Mouse (Mus musculus): ENCODE measurements around the gene Actn1. TPM values are rescaled to one million over a fixed set of nuclear protein-coding genes. Genes with fewer than 3 reads are reported as not detected.

Gene Actn1
- polyA plus RNA-seq, 1 experiment from 2014 or later = 46.5 TPM

- ATAC-seq (ENCODE audit: insufficient number of reproducible peaks, insufficient read depth, low FRiP score, low TSS enrichment) = no peak
- Histone ChIP-seq H3K36me3 (peaks cover 38% of the 10 kb centered on the region), H3K27ac (peak overlapping the region; percentile 58), H3K9ac (no peak overlapping the region), H3K4me2 (replicated peaks) (no peak overlapping the region), H3K4me1 (peaks cover 35% of the 10 kb centered on the region), H3K9me3 (no peaks in the 10 kb centered on the region), H3K4me3 (no peak overlapping the region), H3K27me3 (no peaks in the 10 kb centered on the region)
- 47% methylated on average over 19 of the region's 19 CpGs for WGBS
Observed at GRCm38 (mm10) chr12:80208126-80208820, 51.9 kb downstream of the Actn1 start.

DNA sequence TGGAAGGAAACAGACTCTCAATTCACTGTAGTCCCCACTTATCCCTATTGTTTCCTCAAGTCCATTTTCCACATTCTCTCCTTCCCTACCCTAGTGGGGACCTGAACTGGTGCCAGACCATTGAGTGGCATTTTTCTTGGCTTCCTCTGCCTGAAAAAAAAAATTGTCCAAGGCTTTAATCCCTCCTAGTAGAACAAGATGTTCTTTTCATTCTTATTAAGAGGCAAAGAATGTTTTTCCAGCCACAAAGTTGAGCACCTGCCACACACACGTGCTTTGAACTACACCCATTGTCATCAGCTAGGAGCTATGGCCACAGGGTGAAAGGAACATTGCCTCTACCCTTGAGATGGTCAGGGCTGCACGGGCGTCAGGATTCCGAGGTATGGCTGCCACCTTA is 56.9 kb downstream of the Actn1 start:
- H3K36me3 ChIP-seq = peaks cover 40% of the 10 kb centered on the region
- no peak overlapping the region for H3K4me3 ChIP-seq
- H3K27me3 ChIP-seq = no peaks in the 10 kb centered on the region
- no peak for ATAC-seq (ENCODE audit: insufficient number of reproducible peaks, insufficient read depth, low FRiP score, low TSS enrichment)
- no peak overlapping the region for H3K9ac ChIP-seq
- H3K4me2 ChIP-seq (replicated peaks) = no peak overlapping the region
- 86% methylated on average over 4 of the region's 4 CpGs for WGBS
- no peaks in the 10 kb centered on the region for H3K9me3 ChIP-seq
- H3K4me1 ChIP-seq = peaks cover 3% of the 10 kb centered on the region; the same call in 1 of the 2 replicates
- no peak overlapping the region for H3K27ac ChIP-seq

- ATAC-seq (ENCODE audit: insufficient number of reproducible peaks, insufficient read depth, low FRiP score, low TSS enrichment) = no peak
- Histone ChIP-seq H3K9me3 (no peaks in the 10 kb centered on the region), H3K4me2 (replicated peaks) (no peak overlapping the region), H3K27ac (no peak overlapping the region), H3K9ac (no peak overlapping the region), H3K4me1 (0 out of 2 replicates have a peak, but pooled peaks cover 3% of the 10 kb centered on the region), H3K36me3 (peaks cover 44% of the 10 kb centered on the region), H3K4me3 (no peak overlapping the region), H3K27me3 (no peaks in the 10 kb centered on the region)
- WGBS = 67% methylated on average over 2 of the region's 2 CpGs
Observed at GRCm38 (mm10) chr12:80199738-80200137, 60.4 kb downstream of the Actn1 start.

DNA sequence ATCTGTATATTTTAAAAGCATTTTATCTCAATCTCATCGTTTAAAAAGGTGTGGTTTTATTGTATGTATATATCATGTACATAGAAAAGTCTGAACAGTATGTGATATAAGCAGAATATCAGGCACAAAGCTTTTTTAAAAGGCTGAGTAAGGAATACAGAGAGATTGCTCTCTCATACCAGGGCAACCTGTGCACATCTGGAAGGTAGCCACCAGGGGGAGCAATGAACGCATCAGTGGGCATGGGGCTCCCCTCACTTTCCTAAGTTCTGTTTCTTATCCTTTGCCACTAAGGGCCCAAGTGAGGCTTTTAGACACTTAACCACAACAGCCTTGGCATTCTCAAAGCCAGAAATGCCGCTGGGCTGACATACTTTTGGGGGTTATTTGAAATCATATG is 61.7 kb downstream of the Actn1 start:
- no peaks in the 10 kb centered on the region for H3K4me1 ChIP-seq
- no peak overlapping the region for H3K9ac ChIP-seq
- H3K36me3 ChIP-seq = peaks cover 44% of the 10 kb centered on the region
- no peak for ATAC-seq (ENCODE audit: insufficient number of reproducible peaks, insufficient read depth, low FRiP score, low TSS enrichment)
- no peaks in the 10 kb centered on the region for H3K9me3 ChIP-seq
- H3K27me3 ChIP-seq = no peaks in the 10 kb centered on the region
- H3K27ac ChIP-seq = no peak overlapping the region
- H3K4me2 ChIP-seq (replicated peaks) = no peak overlapping the region
- 21% methylated on average over 3 of the region's 3 CpGs for WGBS
- no peak overlapping the region for H3K4me3 ChIP-seq

GRCm38 (mm10) chr12:80197343-80197742 is 62.8 kb downstream of the Actn1 start:
- no peaks in the 10 kb centered on the region for H3K27me3 ChIP-seq
- no peaks in the 10 kb centered on the region for H3K4me1 ChIP-seq
- no peak for ATAC-seq (ENCODE audit: insufficient number of reproducible peaks, insufficient read depth, low FRiP score, low TSS enrichment)
- no peak overlapping the region for H3K9ac ChIP-seq
- peaks cover 55% of the 10 kb centered on the region for H3K36me3 ChIP-seq
- H3K9me3 ChIP-seq = no peaks in the 10 kb centered on the region
- no peak overlapping the region for H3K4me3 ChIP-seq
- no peak overlapping the region for H3K27ac ChIP-seq
- 74% methylated on average over 10 of the region's 10 CpGs for WGBS
- no peak overlapping the region for H3K4me2 ChIP-seq (replicated peaks)

- no peak overlapping the region for H3K9ac ChIP-seq
- H3K27me3 ChIP-seq = no peaks in the 10 kb centered on the region
- 68% methylated on average over 5 of the region's 5 CpGs for WGBS
- H3K4me3 ChIP-seq = no peak overlapping the region
- no peak overlapping the region for H3K4me2 ChIP-seq (replicated peaks)
- H3K27ac ChIP-seq = no peak overlapping the region
- ATAC-seq (ENCODE audit: insufficient number of reproducible peaks, insufficient read depth, low FRiP score, low TSS enrichment) = no peak
- H3K4me1 ChIP-seq = no peaks in the 10 kb centered on the region
- no peaks in the 10 kb centered on the region for H3K9me3 ChIP-seq
- H3K36me3 ChIP-seq = peaks cover 90% of the 10 kb centered on the region
Observed at GRCm38 (mm10) chr12:80191806-80192205, 68.4 kb downstream of the Actn1 start.

DNA sequence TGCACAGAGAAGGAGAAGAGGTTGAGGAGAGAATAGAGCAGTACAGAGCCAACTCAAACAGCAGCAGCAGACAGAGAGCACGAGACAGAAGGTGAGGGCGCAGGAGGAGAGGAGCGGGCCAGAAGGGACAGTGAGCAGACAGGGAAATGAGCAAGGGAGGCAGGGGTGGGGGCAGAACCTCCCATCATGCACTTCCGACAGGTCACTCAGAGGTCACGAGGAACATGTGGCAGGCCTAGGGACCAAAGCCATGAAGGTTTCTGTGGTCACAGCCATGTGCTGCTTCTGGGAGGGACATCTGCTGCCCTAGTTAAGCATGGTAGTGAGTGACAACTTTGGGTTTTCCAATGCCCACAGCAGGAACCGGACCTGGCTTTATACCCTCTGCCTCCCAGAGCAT is 68.8 kb downstream of the Actn1 start:
- Histone ChIP-seq H3K9ac (no peak overlapping the region), H3K4me2 (replicated peaks) (no peak overlapping the region)

GRCm38 (mm10) chr12:80190915-80191314 is 69.3 kb downstream of the Actn1 start:
- Histone ChIP-seq H3K36me3 (peaks cover 89% of the 10 kb centered on the region), H3K4me1 (no peaks in the 10 kb centered on the region), H3K9me3 (no peaks in the 10 kb centered on the region), H3K27me3 (no peaks in the 10 kb centered on the region), H3K9ac (no peak overlapping the region), H3K4me3 (no peak overlapping the region), H3K4me2 (replicated peaks) (no peak overlapping the region), H3K27ac (no peak overlapping the region)
- no peak for ATAC-seq (ENCODE audit: insufficient number of reproducible peaks, insufficient read depth, low FRiP score, low TSS enrichment)
- WGBS = 87% methylated on average over 10 of the region's 10 CpGs

More for the DNA sequence above, 68.8 kb downstream of the Actn1 start:
- WGBS = 71% methylated on average over 6 of the region's 6 CpGs
- H3K27ac ChIP-seq = no peak overlapping the region
- no peak overlapping the region for H3K4me3 ChIP-seq
- no peak for ATAC-seq (ENCODE audit: insufficient number of reproducible peaks, insufficient read depth, low FRiP score, low TSS enrichment)
- no peaks in the 10 kb centered on the region for H3K4me1 ChIP-seq
- H3K9me3 ChIP-seq = no peaks in the 10 kb centered on the region
- H3K36me3 ChIP-seq = peaks cover 90% of the 10 kb centered on the region
- no peaks in the 10 kb centered on the region for H3K27me3 ChIP-seq

- no peaks in the 10 kb centered on the region for H3K9me3 ChIP-seq
- peaks cover 75% of the 10 kb centered on the region for H3K36me3 ChIP-seq
- H3K4me1 ChIP-seq = no peaks in the 10 kb centered on the region
- no peak overlapping the region for H3K4me2 ChIP-seq (replicated peaks)
- ATAC-seq (ENCODE audit: insufficient number of reproducible peaks, insufficient read depth, low FRiP score, low TSS enrichment) = no peak
- 94% methylated on average over 5 of the region's 5 CpGs for WGBS
- H3K9ac ChIP-seq = no peak overlapping the region
- H3K4me3 ChIP-seq = no peak overlapping the region
- no peak overlapping the region for H3K27ac ChIP-seq
- H3K27me3 ChIP-seq = no peaks in the 10 kb centered on the region
Observed at GRCm38 (mm10) chr12:80184041-80184440, 76.1 kb downstream of the Actn1 start.

- Histone ChIP-seq H3K36me3 (peaks cover 80% of the 10 kb centered on the region), H3K27me3 (no peaks in the 10 kb centered on the region)
- 83% methylated on average over 2 of the region's 2 CpGs for WGBS
Observed at GRCm38 (mm10) chr12:80181831-80182230, 78.3 kb downstream of the Actn1 start.

GRCm38 (mm10) chr12:80178035-80178434 is 82.1 kb downstream of the Actn1 start:
- Histone ChIP-seq H3K4me2 (replicated peaks) (no peak overlapping the region), H3K4me3 (no peak overlapping the region), H3K4me1 (no peaks in the 10 kb centered on the region), H3K9ac (no peak overlapping the region), H3K9me3 (no peaks in the 10 kb centered on the region), H3K27ac (no peak overlapping the region), H3K36me3 (peaks cover 82% of the 10 kb centered on the region), H3K27me3 (no peaks in the 10 kb centered on the region)
- WGBS = 83% methylated on average over 10 of the region's 10 CpGs
- ATAC-seq (ENCODE audit: insufficient number of reproducible peaks, insufficient read depth, low FRiP score, low TSS enrichment) = no peak

More at GRCm38 (mm10) chr12:80181831-80182230, 78.3 kb downstream of the Actn1 start:
- no peak for ATAC-seq (ENCODE audit: insufficient number of reproducible peaks, insufficient read depth, low FRiP score, low TSS enrichment)
- Histone ChIP-seq H3K27ac (no peak overlapping the region), H3K9ac (no peak overlapping the region), H3K4me3 (no peak overlapping the region), H3K4me1 (no peaks in the 10 kb centered on the region), H3K4me2 (replicated peaks) (no peak overlapping the region), H3K9me3 (no peaks in the 10 kb centered on the region)

- Histone ChIP-seq H3K27ac (0 out of 2 replicates have a peak overlapping the region, but pooled peaks have one; percentile 37), H3K4me2 (replicated peaks) (peak overlapping the region; percentile 33), H3K27me3 (no peaks in the 10 kb centered on the region), H3K4me1 (no peaks in the 10 kb centered on the region; the same call in 1 of the 2 replicates), H3K4me3 (peak overlapping the region; percentile 57; the same call in 1 of the 2 replicates), H3K9me3 (no peaks in the 10 kb centered on the region), H3K9ac (no peak overlapping the region), H3K36me3 (peaks cover 58% of the 10 kb centered on the region)
- 58% methylated on average over 12 of the region's 12 CpGs for WGBS
- ATAC-seq (ENCODE audit: insufficient number of reproducible peaks, insufficient read depth, low FRiP score, low TSS enrichment) = no peak; the same call in 1 of the 2 replicates
Observed at GRCm38 (mm10) chr12:80168736-80169135, 91.4 kb downstream of the Actn1 start.
